ENCODE assay signal across 7 mouse cellular contexts in the genomic region with DNA sequence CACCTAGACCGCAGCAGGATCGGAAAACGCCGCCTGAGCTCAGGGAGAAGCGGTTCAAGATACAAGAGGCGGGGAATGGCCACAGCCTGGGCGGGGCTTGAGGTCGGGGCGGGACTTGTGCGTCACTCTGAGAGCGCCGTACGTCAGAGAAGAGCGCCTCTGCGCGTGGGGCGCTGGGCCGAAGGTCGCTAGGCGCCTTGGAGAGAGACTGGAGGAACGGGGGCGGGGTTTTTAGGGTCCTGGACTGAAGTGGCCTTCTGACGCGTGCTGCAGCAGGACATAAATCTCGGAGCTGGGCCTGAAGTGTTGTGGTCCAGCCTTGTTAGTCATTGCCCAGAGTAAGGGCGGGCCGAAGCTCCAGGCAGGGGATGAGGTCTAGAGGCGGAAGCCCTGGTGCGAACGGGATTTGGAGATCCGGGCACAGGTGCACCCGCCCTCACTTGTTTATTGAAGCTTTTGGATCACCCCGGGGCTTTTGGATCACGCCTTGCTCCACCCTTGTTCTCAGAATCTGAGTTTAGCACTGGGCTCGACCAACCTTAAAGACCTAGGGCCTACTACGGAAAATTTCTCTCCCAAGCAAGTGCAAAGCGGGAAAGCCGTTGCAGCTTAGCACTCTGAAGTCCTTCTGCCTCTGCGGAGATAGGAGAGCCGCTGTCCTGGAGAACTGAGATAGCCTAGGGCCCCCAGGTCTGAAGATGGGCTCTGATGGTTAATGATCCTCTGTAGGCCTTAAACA. TPM values are rescaled to one million over a fixed set of nuclear protein-coding genes. Genes with fewer than 3 reads are reported as not detected.
DNase-seq lines count a peak whose midpoint lies in the region; ATAC-seq lines count a peak whose summit lies in the region.

TSS of gene Lmbr1 (minus strand) at position 93 of the 739 bp plus-strand sequence.

- peak; percentile 94 for ATAC-seq in embryonic facial prominence, embryonic 13.5 days (ENCODE audit: insufficient number of reproducible peaks, insufficient read depth, low FRiP score, low TSS enrichment, low read depth)
- peak; percentile 96 for ATAC-seq in midbrain, embryonic 12.5 days (ENCODE audit: low FRiP score, low read depth)

- peak within 1 kb of the TSS; percentile 79 for H3K9ac ChIP-seq in embryonic facial prominence, embryonic 13.5 days
- H3K9ac ChIP-seq in midbrain, embryonic 12.5 days (replicated peaks): peak within 1 kb of the TSS; percentile 80

- H3K27ac ChIP-seq in embryonic facial prominence, embryonic 13.5 days: peak within 1 kb of the TSS; percentile 62; the same call in 1 of the 2 replicates
- peak within 1 kb of the TSS; percentile 84 for H3K27ac ChIP-seq in limb, embryonic 10.5 days
- peak within 1 kb of the TSS; percentile 68; the same call in 1 of the 2 replicates for H3K27ac ChIP-seq in midbrain, embryonic 12.5 days (replicated peaks)

- H3K9me3 ChIP-seq in embryonic facial prominence, embryonic 13.5 days: no peaks in the 10 kb centered on the region
- H3K9me3 ChIP-seq in limb, embryonic 10.5 days (replicated peaks): no peaks in the 10 kb centered on the region
- H3K9me3 ChIP-seq in midbrain, embryonic 12.5 days: no peaks in the 10 kb centered on the region

- H3K4me2 ChIP-seq in embryonic facial prominence, embryonic 13.5 days: peak within 1 kb of the TSS; percentile 91
- peak within 1 kb of the TSS; percentile 95 for H3K4me2 ChIP-seq in midbrain, embryonic 12.5 days (replicated peaks)

- peaks cover 4% of the 10 kb centered on the region; the same call in 1 of the 2 replicates for H3K27me3 ChIP-seq in embryonic facial prominence, embryonic 13.5 days
- H3K27me3 ChIP-seq in limb, embryonic 10.5 days (ENCODE audit: low read depth, poor library complexity, severe bottlenecking): peaks cover 10% of the 10 kb centered on the region
- H3K27me3 ChIP-seq in midbrain, embryonic 12.5 days: peaks cover 7% of the 10 kb centered on the region

- DNase-seq in adrenal gland, postnatal 4 days (ENCODE audit: low spot score in 2 of 2): peak; percentile 89 to 93
- peak; percentile 94 to 99 for DNase-seq in heart, adult 18-20 months
- peak; percentile 97 for DNase-seq in kidney, adult 18-20 months
- peak; percentile 96 for DNase-seq in limb, embryonic 10.5 days (ENCODE audit: low spot score)
- peak; percentile 91 for DNase-seq in skeletal muscle tissue, adult 2 months (ENCODE audit: low read depth, low spot score)

- H3K4me1 ChIP-seq in embryonic facial prominence, embryonic 13.5 days: peaks cover 14% of the 10 kb centered on the region
- H3K4me1 ChIP-seq in limb, embryonic 10.5 days: peaks cover 17% of the 10 kb centered on the region
- peaks cover 14% of the 10 kb centered on the region for H3K4me1 ChIP-seq in midbrain, embryonic 12.5 days

- H3K36me3 ChIP-seq in embryonic facial prominence, embryonic 13.5 days: no peaks in the 10 kb centered on the region
- no peaks in the 10 kb centered on the region for H3K36me3 ChIP-seq in limb, embryonic 10.5 days
- no peaks in the 10 kb centered on the region for H3K36me3 ChIP-seq in midbrain, embryonic 12.5 days

- H3K4me3 ChIP-seq in embryonic facial prominence, embryonic 13.5 days: peak within 1 kb of the TSS; percentile 79
- H3K4me3 ChIP-seq in limb, embryonic 10.5 days: peak within 1 kb of the TSS; percentile 86
- H3K4me3 ChIP-seq in midbrain, embryonic 12.5 days: peak within 1 kb of the TSS; percentile 87

- WGBS in embryonic facial prominence, embryonic 13.5 days: 1% methylated on average over 40 of the region's 40 CpGs
- WGBS in limb, embryonic 10.5 days: 2% methylated on average over 40 of the region's 40 CpGs
- under 1% methylated on average over 40 of the region's 40 CpGs for WGBS in midbrain, embryonic 12.5 days

RNA-seq across cellular contexts. Expression of gene Lmbr1, which starts in this region (rescaled TPM):
- 10 to 100 TPM; 11.9 to 15.2 TPM for total RNA-seq in adrenal gland, postnatal 4 days (2021)
- polyA plus RNA-seq in embryonic facial prominence, embryonic 13.5 days (2015; fragmentation: Nextera tagmentation; extraction: Ambion mirVana): 9.0 and 13.1 TPM in 2 replicates
- total RNA-seq in heart, adult 18-20 months (2021): 10 to 100 TPM; 14.3 to 15.2 TPM
- polyA plus RNA-seq in limb, embryonic 10.5 days (2016; fragmentation: Nextera tagmentation; extraction: Ambion mirVana): 7.0 and 7.4 TPM in 2 replicates
- 17.0 and 20.0 TPM in 2 replicates for polyA plus RNA-seq in midbrain, embryonic 12.5 days (2016; fragmentation: Nextera tagmentation; extraction: Ambion mirVana)

Comparison
In these comparisons a context has a peak if more than half of its experiments do, and no peak if none do; other contexts are left out.
1. Peak in every context shown above with its lines: DNase-seq, ATAC-seq, H3K4me3 ChIP-seq and H3K27ac ChIP-seq.